Mouse (Mus musculus): ENCODE measurements around the gene Gm5105.

Gm5105 gene

GRCm38 (mm10) chr3:138069756-138070511 is 2.7 kb upstream of the Gm5105 start:
- DNase-seq (ENCODE audit: low spot score in 2 of 2), result no peak

- DNase-seq (ENCODE audit: low spot score in 2 of 2), result no peak
Measured at GRCm38 (mm10) chr3:138068103-138068502, 915 bp upstream of the Gm5105 start.

- DNase-seq (ENCODE audit: low spot score in 2 of 2), result no peak
Measured at GRCm38 (mm10) chr3:138066348-138066856, 786 bp downstream of the Gm5105 start.

- DNase-seq (ENCODE audit: low spot score in 2 of 2), result no peak
Measured at GRCm38 (mm10) chr3:138065930-138066329, 1.3 kb downstream of the Gm5105 start.

GRCm38 (mm10) chr3:138064732-138065645 is 2.2 kb downstream of the Gm5105 start, which contains the start of gene 1110002E22Rik:
1110002E22Rik (plus strand) TSS chr3:138065052.
- DNase-seq (ENCODE audit: low spot score in 2 of 2), result no peak

- no peak for DNase-seq (ENCODE audit: low spot score in 2 of 2)
Measured at GRCm38 (mm10) chr3:138063731-138064329, 3.4 kb downstream of the Gm5105 start.

GRCm38 (mm10) chr3:138062673-138063072 is 4.5 kb downstream of the Gm5105 start:
- DNase-seq (ENCODE audit: low spot score in 2 of 2), result no peak

GRCm38 (mm10) chr3:138061205-138061911 is 5.8 kb downstream of the Gm5105 start:
- DNase-seq (ENCODE audit: low spot score in 2 of 2), result no peak

GRCm38 (mm10) chr3:138060429-138060828 is 6.8 kb downstream of the Gm5105 start:
- no peak for DNase-seq (ENCODE audit: low spot score in 2 of 2)

GRCm38 (mm10) chr3:138058226-138058625 is 9.0 kb downstream of the Gm5105 start:
- DNase-seq (ENCODE audit: low spot score in 2 of 2), result no peak

- no peak for DNase-seq (ENCODE audit: low spot score in 2 of 2)
Measured at GRCm38 (mm10) chr3:138056976-138057375, 10.2 kb downstream of the Gm5105 start.

GRCm38 (mm10) chr3:138053969-138054368 is 13.2 kb downstream of the Gm5105 start:
- DNase-seq (ENCODE audit: low spot score in 2 of 2), result no peak

- no peak for DNase-seq (ENCODE audit: low spot score in 2 of 2)
Measured at GRCm38 (mm10) chr3:138051431-138051830, 15.8 kb downstream of the Gm5105 start.

- no peak for DNase-seq (ENCODE audit: low spot score in 2 of 2)
Measured at GRCm38 (mm10) chr3:138050772-138051171, 16.4 kb downstream of the Gm5105 start.

GRCm38 (mm10) chr3:138049555-138049954 is 17.6 kb downstream of the Gm5105 start:
- no peak for DNase-seq (ENCODE audit: low spot score in 2 of 2)

- DNase-seq (ENCODE audit: low spot score in 2 of 2), result no peak
Measured at GRCm38 (mm10) chr3:138043316-138043715, 23.9 kb downstream of the Gm5105 start.

- peak in 1 of 2 experiments; percentile 18 for DNase-seq (ENCODE audit: low spot score in 2 of 2)
Measured at GRCm38 (mm10) chr3:138041591-138042301, 25.4 kb downstream of the Gm5105 start.

GRCm38 (mm10) chr3:138040938-138041337 is 26.2 kb downstream of the Gm5105 start:
- DNase-seq (ENCODE audit: low spot score in 2 of 2), result no peak

GRCm38 (mm10) chr3:138033986-138034385 is 33.2 kb downstream of the Gm5105 start:
- no peak for DNase-seq (ENCODE audit: low spot score in 2 of 2)

- DNase-seq (ENCODE audit: low spot score in 2 of 2), result no peak
Measured at GRCm38 (mm10) chr3:138030563-138030962, 36.6 kb downstream of the Gm5105 start.

- no peak for DNase-seq (ENCODE audit: low spot score in 2 of 2)
Measured at GRCm38 (mm10) chr3:138029351-138029750, 37.8 kb downstream of the Gm5105 start.

All from natural killer cell, adult 2 months (primary cell).